Mouse (Mus musculus): ENCODE measurements around the gene Mrpl24.

GRCm38 (mm10) chr3:87877730-87878129 is 41.6 kb upstream of the Mrpl24 start:
- TF ChIP-seq CTCF (IDR thresholded peaks at IDR 0.05) (no peak), EP300 (IDR thresholded peaks at IDR 0.05) (no peak)

Measured in lung, postnatal 0 days (tissue).